Mouse (Mus musculus) heart, postnatal 0 days (tissue): Measurements from ENCODE around the gene Gm17455.

Experiments
- CTCF ChIP-seq: IDR thresholded peaks from 2 replicates; pipeline ENCODE4 v1.5.1; 2016; ENCODE audit warnings: antibody characterized with exemption, control low read depth, low read depth
- EP300 ChIP-seq: IDR thresholded peaks from 2 replicates; pipeline ENCODE4 v1.6.1; 2016; ENCODE audit warnings: antibody characterized with exemption, low read depth

GRCm38 (mm10) chr10:60419624-60420023 is 20.1 kb downstream of the Gm17455 start:
- TF ChIP-seq CTCF, result peak; percentile 28; the same call in 1 of the 2 replicates
- TF ChIP-seq EP300, result no peak
